In genomic region chr15:80143760-80144159, GRCm38 (mm10) we compare ENCODE assay signal across 20 mouse cellular contexts.
"Had no signal": no experiment of that assay in that cellular context is flagged by ENCODE, and none has a peak within 500 bp of the region (broad histone marks: within the 10 kb centered on the region; RNA-seq: fewer than 3 reads in every experiment).

No protein-coding gene starts in this region.

- H3K27ac ChIP-seq: kidney, postnatal 0 days; layer of hippocampus, adult 2 months; left cerebral cortex, adult 2 months; liver, embryonic 13.5 days; neural tube, embryonic 12.5 days; neural tube, embryonic 15.5 days; stomach, embryonic 15.5 days had no signal

- DNase-seq: kidney, adult 2 months; kidney, postnatal 25 days; layer of hippocampus, postnatal 36 days; liver, embryonic 13.5 days; lung, adult 2 months; lung, postnatal 14 days; lung, postnatal 4 days; midbrain, embryonic 14.5 days; right cerebral cortex, adult 18-20 months; right cerebral cortex, postnatal 14 days; spleen, adult 18-20 months; thymus, adult 2 months; thymus, postnatal 14 days; thymus, postnatal 4 days had no signal

- H3K4me1 ChIP-seq: neural tube, embryonic 12.5 days had no signal

- H3K4me3 ChIP-seq: layer of hippocampus, adult 2 months; left cerebral cortex, adult 2 months; liver, embryonic 13.5 days; neural tube, embryonic 12.5 days; neural tube, embryonic 15.5 days; stomach, embryonic 15.5 days had no signal
